7 mouse cellular contexts compared by ENCODE assay signal in genomic region chr8:84187065-84187755, GRCm38 (mm10). TPM values are rescaled to one million over a fixed set of nuclear protein-coding genes. Genes with fewer than 3 reads are reported as not detected.
DNase-seq lines count a peak whose midpoint lies in the region; ATAC-seq lines count a peak whose summit lies in the region.

No protein-coding gene starts in this region.

- H3K27me3 ChIP-seq in heart, embryonic 16.5 days (ENCODE audit: control insufficient read depth, insufficient read depth, low read length): no peaks in the 10 kb centered on the region
- peaks cover 31% of the 10 kb centered on the region for H3K27me3 ChIP-seq in megakaryocyte, embryonic 14.5 days (replicated peaks)

- H3K4me1 ChIP-seq in heart, embryonic 16.5 days (ENCODE audit: control insufficient read depth, insufficient read depth, low read length): peaks cover 28% of the 10 kb centered on the region
- H3K4me1 ChIP-seq in megakaryocyte, embryonic 14.5 days: peaks cover 75% of the 10 kb centered on the region

- peak overlapping the region; percentile 34 for H3K27ac ChIP-seq in heart, embryonic 16.5 days (ENCODE audit: low read length)

- peak overlapping the region; percentile 69 for H3K4me2 ChIP-seq in heart, embryonic 16.5 days (ENCODE audit: low read depth, low read length)

- peak; percentile 7; the same call in 1 of the 2 replicates for ATAC-seq in heart, embryonic 16.5 days (replicated peaks; ENCODE audit: extremely low read depth, insufficient read depth, low FRiP score)

- H3K36me3 ChIP-seq in heart, embryonic 16.5 days (ENCODE audit: control insufficient read depth, insufficient read depth): no peaks in the 10 kb centered on the region
- H3K36me3 ChIP-seq in megakaryocyte, embryonic 14.5 days (replicated peaks; ENCODE audit: low read length): peaks cover 3% of the 10 kb centered on the region

- H3K9ac ChIP-seq in heart, embryonic 16.5 days (ENCODE audit: low read length): peak overlapping the region; percentile 57

- H3K9me3 ChIP-seq in heart, embryonic 16.5 days (replicated peaks; ENCODE audit: control insufficient read depth, low read length): no peaks in the 10 kb centered on the region; the same call in 1 of the 2 replicates
- peaks cover 9% of the 10 kb centered on the region; the same call in 1 of the 2 replicates for H3K9me3 ChIP-seq in megakaryocyte, embryonic 14.5 days

- DNase-seq in CD8-positive naive resting alpha-beta T cell, adult 2 months (ENCODE audit: low read depth in 2 of 2, low spot score in 2 of 2): peak; percentile 79 to 84
- DNase-seq in R1 (ENCODE audit: low read depth, low spot score): peak; percentile 91
- DNase-seq in embryo, embryonic 9.5 days (ENCODE audit: extremely low spot score): peak; percentile 81
- peak; percentile 75 to 77 for DNase-seq in kidney, postnatal 25 days
- peak; percentile 75 to 88 for DNase-seq in spleen, postnatal 4 days (ENCODE audit: low spot score in 2 of 2)

- 3% methylated on average over 21 of the region's 21 CpGs for WGBS in heart, embryonic 16.5 days

- H3K4me3 ChIP-seq in heart, embryonic 16.5 days (ENCODE audit: low read length): peak overlapping the region; percentile 55
- H3K4me3 ChIP-seq in megakaryocyte, embryonic 14.5 days (replicated peaks): peak overlapping the region; percentile 91

RNA-seq across cellular contexts. Expression of gene Nanos3, which starts 2.2 kb away (rescaled TPM):
- 1.5 and 1.6 TPM in 2 replicates for polyA plus RNA-seq in heart, embryonic 16.5 days (2015; fragmentation: Nextera tagmentation; extraction: Ambion mirVana)
- 0.87 TPM in 1 of 2 replicates, not detected in the other for polyA plus RNA-seq in megakaryocyte, embryonic 14.5 days (2012; ENCODE audit: insufficient read depth, low replicate concordance)

RNA-seq across cellular contexts. Expression of gene 4930432K21Rik, which starts 39.4 kb away (rescaled TPM):
- 1.2 and 1.3 TPM in 2 replicates for polyA plus RNA-seq in heart, embryonic 16.5 days (2015; fragmentation: Nextera tagmentation; extraction: Ambion mirVana)
- 0.72 TPM in 1 of 2 replicates, not detected in the other for polyA plus RNA-seq in megakaryocyte, embryonic 14.5 days (2012; ENCODE audit: insufficient read depth, low replicate concordance)

RNA-seq across cellular contexts. Expression of gene Cc2d1a, which starts 39.5 kb away (rescaled TPM):
- polyA plus RNA-seq in heart, embryonic 16.5 days (2015; fragmentation: Nextera tagmentation; extraction: Ambion mirVana): 14.8 and 15.4 TPM in 2 replicates
- polyA plus RNA-seq in megakaryocyte, embryonic 14.5 days (2012; ENCODE audit: insufficient read depth, low replicate concordance): 28.0 and 32.7 TPM in 2 replicates

RNA-seq across cellular contexts. Expression of gene Zswim4, which starts 49.6 kb away (rescaled TPM):
- 8.4 and 9.9 TPM in 2 replicates for polyA plus RNA-seq in heart, embryonic 16.5 days (2015; fragmentation: Nextera tagmentation; extraction: Ambion mirVana)
- polyA plus RNA-seq in megakaryocyte, embryonic 14.5 days (2012; ENCODE audit: insufficient read depth, low replicate concordance): 14.1 and 16.0 TPM in 2 replicates

Comparison
In these comparisons a context has a peak if more than half of its experiments do, and no peak if none do; other contexts are left out.
1. Peak in every context shown above with its lines: DNase-seq, ATAC-seq, H3K4me3 ChIP-seq and H3K27ac ChIP-seq.